Mouse (Mus musculus) lung, postnatal 0 days (tissue): ENCODE measurements around the gene Prg2.

ENCODE experiments used
- CTCF ChIP-seq: IDR thresholded peaks from 2 replicates; pipeline ENCODE4 v1.5.1; 2016; ENCODE audit warnings: antibody characterized with exemption, mild to moderate bottlenecking
- EP300 ChIP-seq: IDR thresholded peaks from 2 replicates; pipeline ENCODE4 v1.6.1; 2016; ENCODE audit warnings: antibody characterized with exemption, mild to moderate bottlenecking, control low read depth

DNA sequence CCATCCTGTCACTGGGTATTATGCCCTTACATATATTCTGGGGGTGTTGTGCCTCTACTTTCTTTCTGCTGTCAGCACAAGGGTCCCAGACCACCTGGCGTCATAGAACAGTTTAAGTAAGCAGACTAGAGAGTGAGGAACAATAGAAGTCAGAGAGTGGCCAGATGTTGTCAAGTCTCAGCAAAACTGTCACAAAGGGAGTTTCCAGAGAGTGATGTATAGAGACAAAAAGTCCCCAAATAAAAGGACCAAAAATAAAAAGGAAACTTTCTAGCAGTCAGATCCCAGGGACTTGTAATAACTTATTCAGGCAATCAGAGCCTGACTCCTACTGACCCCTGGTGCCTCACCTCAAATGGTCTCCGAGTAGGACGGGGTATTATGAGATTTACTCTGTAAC is 18.4 kb upstream of the Prg2 start:
- no peak for TF ChIP-seq CTCF
- TF ChIP-seq EP300, result no peak
